Mouse (Mus musculus) stomach, embryonic 15.5 days (tissue): ENCODE data around the gene Bcl11b. TPM values are rescaled to one million over a fixed set of nuclear protein-coding genes. Genes with fewer than 3 reads are reported as not detected.

Source experiments
- ATAC-seq: fragments of 200-750 bp; cut with Nextera tagmentation; 2 replicates; pipeline ENCODE4 v1.8.0; 2017; ENCODE audit warnings: low read depth, moderate number of reproducible peaks, moderate TSS enrichment; ENCODE audit not compliant: insufficient read depth, low FRiP score
- H3K27ac ChIP-seq: fragments of 300-500 bp; sonication (generic); 2 replicates; pipeline ENCODE4 v1.5.1; 2015; ENCODE audit warnings: mild to moderate bottlenecking, inconsistent platforms
- H3K27me3 ChIP-seq: fragments of 300-500 bp; sonication (generic); replicated peaks from 2 replicates; pipeline ENCODE4 v1.6.1; 2015; ENCODE audit warnings: inconsistent platforms
- H3K36me3 ChIP-seq: fragments of 300-500 bp; sonication (generic); 2 replicates; pipeline ENCODE4 v1.6.1; 2015; ENCODE audit warnings: inconsistent platforms
- H3K4me1 ChIP-seq: fragments of 300-500 bp; sonication (generic); 2 replicates; pipeline ENCODE4 v1.6.1; 2015; ENCODE audit warnings: inconsistent platforms
- H3K4me2 ChIP-seq: fragments of 300-500 bp; sonication (generic); 2 replicates; pipeline ENCODE4 v1.6.1; 2015; ENCODE audit warnings: mild to moderate bottlenecking, inconsistent platforms
- H3K4me3 ChIP-seq: fragments of 300-500 bp; sonication (generic); replicated peaks from 2 replicates; pipeline ENCODE4 v1.5.1; 2015; ENCODE audit warnings: inconsistent platforms
- H3K9ac ChIP-seq: fragments of 300-500 bp; sonication (generic); 2 replicates; pipeline ENCODE4 v1.6.1; 2015; ENCODE audit warnings: inconsistent platforms
- H3K9me3 ChIP-seq: fragments of 300-500 bp; sonication (generic); 2 replicates; pipeline ENCODE4 v1.6.1; 2016; ENCODE audit warnings: inconsistent platforms
- WGBS: fragments of 180-500 bp; shearing (Covaris S2); methylation state at CpG from one replicate; pipeline ENCODE4 v1.1.7; 2015; 5-methylcytosine and 5-hydroxymethylcytosine counted together
- polyA plus RNA-seq: library from polyadenylated mRNA; unstranded; fragments of >200 nt; fragmentation: Nextera tagmentation; extraction: Ambion mirVana; gene quantifications from 2 replicates; pipeline ENCODE4 v1.2.1, GENCODE M21; 2015

Bcl11b gene
- polyA plus RNA-seq: 5.3 and 5.7 TPM in 2 replicates

GRCm38 (mm10) chr12:108003483-108003882 lies at the start of gene Bcl11b:
Gene Bcl11b, minus strand, starts transcription at chr12:108003602.
- Histone ChIP-seq H3K27me3 (peaks cover 36% of the 10 kb centered on the region), H3K4me2 (peak within 1 kb of the TSS; percentile 97), H3K4me3 (peak within 1 kb of the TSS; percentile 76), H3K9ac (peak within 1 kb of the TSS; percentile 62), H3K9me3 (no peaks in the 10 kb centered on the region), H3K27ac (peak within 1 kb of the TSS; percentile 91), H3K4me1 (peaks cover 23% of the 10 kb centered on the region), H3K36me3 (no peaks in the 10 kb centered on the region)
- 1% methylated on average over 17 of the region's 19 CpGs for WGBS
- ATAC-seq: no peak

GRCm38 (mm10) chr12:108050996-108051395 lies 47.6 kb upstream of the Bcl11b start:
- H3K9ac ChIP-seq: no peak overlapping the region

GRCm38 (mm10) chr12:108049625-108050024 lies 46.2 kb upstream of the Bcl11b start:
- Histone ChIP-seq H3K27me3 (no peaks in the 10 kb centered on the region), H3K36me3 (no peaks in the 10 kb centered on the region), H3K27ac (no peak overlapping the region), H3K4me2 (no peak overlapping the region), H3K4me1 (no peaks in the 10 kb centered on the region), H3K9ac (no peak overlapping the region), H3K4me3 (no peak overlapping the region), H3K9me3 (no peaks in the 10 kb centered on the region)
- no peak for ATAC-seq
- 65% methylated on average over 13 of the region's 13 CpGs for WGBS

More at GRCm38 (mm10) chr12:108050996-108051395, 47.6 kb upstream of the Bcl11b start:
- 0 out of 2 replicates have a peak, but pooled peaks have one; percentile 56 for ATAC-seq
- no peaks in the 10 kb centered on the region for H3K27me3 ChIP-seq
- no peaks in the 10 kb centered on the region for H3K36me3 ChIP-seq
- H3K27ac ChIP-seq: peak overlapping the region; percentile 11; the same call in 1 of the 2 replicates
- H3K9me3 ChIP-seq: no peaks in the 10 kb centered on the region
- no peak overlapping the region for H3K4me3 ChIP-seq
- H3K4me1 ChIP-seq: no peaks in the 10 kb centered on the region
- 48% methylated on average over 7 of the region's 7 CpGs for WGBS
- no peak overlapping the region for H3K4me2 ChIP-seq

GRCm38 (mm10) chr12:108042239-108042571 lies 38.8 kb upstream of the Bcl11b start:
- Histone ChIP-seq H3K4me3 (no peak overlapping the region), H3K4me1 (no peaks in the 10 kb centered on the region; the same call in 1 of the 2 replicates), H3K9me3 (no peaks in the 10 kb centered on the region), H3K36me3 (no peaks in the 10 kb centered on the region), H3K27ac (no peak overlapping the region), H3K4me2 (no peak overlapping the region), H3K9ac (no peak overlapping the region), H3K27me3 (no peaks in the 10 kb centered on the region)
- 35% methylated on average over 3 of the region's 3 CpGs for WGBS
- ATAC-seq: no peak

- ATAC-seq: peak; percentile 40; the same call in 1 of the 2 replicates
- WGBS: 43% methylated on average over 12 of the region's 12 CpGs
Measured at GRCm38 (mm10) chr12:108041571-108042238, 38.3 kb upstream of the Bcl11b start.

GRCm38 (mm10) chr12:108037446-108037845 lies 34.0 kb upstream of the Bcl11b start:
- no peak overlapping the region for H3K4me2 ChIP-seq
- no peaks in the 10 kb centered on the region for H3K27me3 ChIP-seq
- no peak for ATAC-seq
- H3K9me3 ChIP-seq: no peaks in the 10 kb centered on the region
- WGBS: 47% methylated on average over 6 of the region's 6 CpGs
- no peaks in the 10 kb centered on the region; the same call in none of the 2 replicates for H3K4me1 ChIP-seq
- no peaks in the 10 kb centered on the region for H3K36me3 ChIP-seq
- no peak overlapping the region for H3K4me3 ChIP-seq
- H3K9ac ChIP-seq: no peak overlapping the region
- H3K27ac ChIP-seq: no peak overlapping the region

More at GRCm38 (mm10) chr12:108041571-108042238, 38.3 kb upstream of the Bcl11b start:
- Histone ChIP-seq H3K4me1 (no peaks in the 10 kb centered on the region; the same call in 1 of the 2 replicates), H3K9me3 (no peaks in the 10 kb centered on the region), H3K4me2 (no peak overlapping the region), H3K27ac (no peak overlapping the region), H3K9ac (no peak overlapping the region), H3K36me3 (no peaks in the 10 kb centered on the region), H3K27me3 (no peaks in the 10 kb centered on the region), H3K4me3 (no peak overlapping the region)

- peak overlapping the region; percentile 48; the same call in 1 of the 2 replicates for H3K27ac ChIP-seq
- no peaks in the 10 kb centered on the region for H3K27me3 ChIP-seq
- H3K4me2 ChIP-seq: 0 out of 2 replicates have a peak overlapping the region, but pooled peaks have one; percentile 8
- 45% methylated on average over 13 of the region's 13 CpGs for WGBS
- no peaks in the 10 kb centered on the region; the same call in 1 of the 2 replicates for H3K4me1 ChIP-seq
- H3K36me3 ChIP-seq: no peaks in the 10 kb centered on the region
- no peaks in the 10 kb centered on the region for H3K9me3 ChIP-seq
- no peak overlapping the region for H3K9ac ChIP-seq
- H3K4me3 ChIP-seq: no peak overlapping the region
- 0 out of 2 replicates have a peak, but pooled peaks have one; percentile 41 for ATAC-seq
Measured at GRCm38 (mm10) chr12:108035412-108036078, 32.1 kb upstream of the Bcl11b start.

- 72% methylated on average over 15 of the region's 15 CpGs for WGBS
Measured at GRCm38 (mm10) chr12:108022835-108023615, 19.6 kb upstream of the Bcl11b start.

GRCm38 (mm10) chr12:108012003-108012402 lies 8.6 kb upstream of the Bcl11b start:
- Histone ChIP-seq H3K4me1 (no peaks in the 10 kb centered on the region), H3K9ac (no peak overlapping the region), H3K9me3 (no peaks in the 10 kb centered on the region), H3K27ac (no peak overlapping the region), H3K27me3 (0 out of 2 replicates have a peak, but pooled peaks cover under 1% of the 10 kb centered on the region), H3K4me2 (no peak overlapping the region), H3K36me3 (no peaks in the 10 kb centered on the region), H3K4me3 (no peak overlapping the region)
- no peak for ATAC-seq
- WGBS: 86% methylated on average over 12 of the region's 12 CpGs

More at GRCm38 (mm10) chr12:108022835-108023615, 19.6 kb upstream of the Bcl11b start:
- Histone ChIP-seq H3K36me3 (no peaks in the 10 kb centered on the region), H3K9me3 (no peaks in the 10 kb centered on the region; the same call in 1 of the 2 replicates), H3K4me2 (no peak overlapping the region), H3K4me1 (no peaks in the 10 kb centered on the region), H3K27me3 (no peaks in the 10 kb centered on the region), H3K9ac (no peak overlapping the region), H3K4me3 (no peak overlapping the region), H3K27ac (no peak overlapping the region)
- no peak for ATAC-seq

GRCm38 (mm10) chr12:108010346-108010745 lies 6.9 kb upstream of the Bcl11b start:
- H3K4me3 ChIP-seq: no peak overlapping the region
- H3K27me3 ChIP-seq: peaks cover 13% of the 10 kb centered on the region
- H3K4me2 ChIP-seq: no peak overlapping the region
- H3K9ac ChIP-seq: no peak overlapping the region
- no peak overlapping the region for H3K27ac ChIP-seq
- H3K9me3 ChIP-seq: no peaks in the 10 kb centered on the region
- H3K36me3 ChIP-seq: no peaks in the 10 kb centered on the region
- WGBS: 83% methylated on average over 11 of the region's 11 CpGs
- ATAC-seq: no peak
- H3K4me1 ChIP-seq: peaks cover 11% of the 10 kb centered on the region

GRCm38 (mm10) chr12:108009156-108009555 lies 5.8 kb upstream of the Bcl11b start:
- 49% methylated on average over 4 of the region's 4 CpGs for WGBS
- H3K4me2 ChIP-seq: no peak overlapping the region
- peaks cover 21% of the 10 kb centered on the region for H3K4me1 ChIP-seq
- no peaks in the 10 kb centered on the region for H3K9me3 ChIP-seq
- H3K27me3 ChIP-seq: peaks cover 18% of the 10 kb centered on the region
- H3K27ac ChIP-seq: no peak overlapping the region
- H3K4me3 ChIP-seq: no peak overlapping the region
- no peaks in the 10 kb centered on the region for H3K36me3 ChIP-seq
- no peak for ATAC-seq
- H3K9ac ChIP-seq: no peak overlapping the region
